Mouse (Mus musculus): ENCODE results near the gene Abcc9. TPM values are rescaled to one million over a fixed set of nuclear protein-coding genes. Genes with fewer than 3 reads are reported as not detected.

The Abcc9 gene
- polyA plus RNA-seq, 1 experiment from 2014 or later: 0.47 TPM

Other genes with a start within 250 kb of the Abcc9 start
- gene Gys2, start 229.2 kb downstream of the Abcc9 start, polyA plus RNA-seq (2014; fragmentation: Nextera tagmentation; extraction: Ambion mirVana): not detected in 2 replicates
- gene Ldhb, start 194.4 kb downstream of the Abcc9 start, polyA plus RNA-seq (2014; fragmentation: Nextera tagmentation; extraction: Ambion mirVana): 521 and 564 TPM in 2 replicates
- 0.13 and 0.19 TPM in 2 replicates for gene Kcnj8, start 130.7 kb downstream of the Abcc9 start, polyA plus RNA-seq (2014; fragmentation: Nextera tagmentation; extraction: Ambion mirVana)
- 84.5 and 91.9 TPM in 2 replicates for gene Cmas, start 54.4 kb upstream of the Abcc9 start, polyA plus RNA-seq (2014; fragmentation: Nextera tagmentation; extraction: Ambion mirVana)
- not detected in 2 replicates for gene Sult6b2, start 102.2 kb upstream of the Abcc9 start, polyA plus RNA-seq (2014; fragmentation: Nextera tagmentation; extraction: Ambion mirVana)

All from limb, embryonic 11.5 days (tissue).